Mouse (Mus musculus) cerebellum, postnatal 14 days (tissue): ENCODE measurements around the gene Cyp26c1.
A peak's percentile ranks its signal among the peaks of the same experiment; 100 is the strongest.

Experiments used
- DNase-seq, 2 experiments: peaks; one replicate each; pipeline ENCODE4 v3.0.0; 2021; ENCODE audit warnings: mixed read lengths in 2 of 2

Gene Cyp26c1

DNA sequence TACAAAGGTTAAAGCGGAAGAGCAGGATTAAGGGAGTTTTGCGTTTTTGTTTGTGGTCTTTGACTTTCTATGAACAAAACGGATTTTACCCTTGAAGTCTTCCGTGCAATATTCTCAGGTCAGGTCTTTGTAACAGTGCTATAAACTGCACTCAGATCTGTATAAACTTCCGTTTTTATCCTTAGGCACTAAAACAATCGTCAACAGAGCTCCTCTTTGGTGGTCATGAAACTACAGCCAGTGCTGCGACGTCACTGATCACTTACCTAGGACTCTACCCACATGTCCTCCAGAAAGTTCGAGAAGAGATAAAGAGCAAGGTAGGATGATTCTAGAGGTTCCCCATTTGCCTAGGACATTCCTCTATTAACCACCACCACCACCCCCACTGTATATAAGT lies 14.3 kb downstream of the Cyp26c1 start:
- DNase-seq: no peak

DNA sequence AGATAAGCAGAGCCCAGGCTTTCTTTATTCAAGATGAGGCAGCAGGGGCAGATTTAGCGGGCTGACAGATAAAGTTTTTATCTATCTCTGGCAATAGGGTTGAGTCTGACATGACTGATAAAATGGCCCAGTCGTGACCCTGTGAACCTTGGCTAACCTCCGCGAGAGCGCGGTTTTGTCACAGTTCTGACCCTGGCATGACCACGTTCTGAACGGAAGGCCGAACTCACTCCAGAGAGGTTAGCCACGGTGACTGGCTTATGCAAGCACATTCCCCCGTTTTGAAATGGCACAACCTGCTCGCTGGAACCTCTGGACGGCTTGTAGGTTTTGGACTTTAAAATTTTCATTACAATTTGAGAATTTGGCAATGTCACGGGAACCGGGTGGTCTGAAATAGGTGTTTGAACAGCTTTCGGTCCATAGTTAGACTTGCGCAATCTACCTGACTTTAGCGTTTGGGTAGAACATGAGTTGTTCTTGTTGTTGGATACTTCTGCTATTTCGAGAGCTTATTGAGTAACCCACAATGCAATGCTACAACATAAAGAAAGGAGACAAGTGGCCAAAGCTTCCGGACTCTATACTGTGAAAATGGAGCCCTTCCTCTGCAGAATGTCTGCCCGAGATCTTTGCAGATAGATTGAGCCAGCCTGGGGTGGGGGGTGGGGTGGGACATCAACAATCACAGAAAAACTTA lies 17.1 kb downstream of the Cyp26c1 start:
- DNase-seq: no peak

GRCm38 (mm10) chr19:37703902-37704509 lies 18.6 kb downstream of the Cyp26c1 start:
- DNase-seq: peak; percentile 80 to 87

DNA sequence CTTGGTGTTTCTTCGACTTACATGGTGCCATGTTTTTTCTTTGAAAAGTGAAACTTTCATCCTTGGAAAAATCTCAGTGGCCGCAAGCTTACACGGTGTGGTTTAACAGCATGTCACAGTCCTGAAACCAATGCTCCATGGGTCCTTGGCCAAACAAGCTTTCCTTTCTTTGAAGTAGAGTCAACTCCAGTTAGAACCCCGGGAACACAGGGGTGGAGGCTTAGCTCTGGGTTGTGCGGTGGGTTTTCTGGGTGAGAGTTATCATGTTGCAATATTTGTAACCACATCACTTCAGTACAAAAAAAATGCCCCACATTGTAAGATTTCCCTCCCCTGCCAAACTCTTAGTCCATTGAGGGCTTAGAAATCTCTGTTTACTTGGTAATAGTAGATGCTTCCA lies 20.3 kb downstream of the Cyp26c1 start:
- DNase-seq: no peak

DNA sequence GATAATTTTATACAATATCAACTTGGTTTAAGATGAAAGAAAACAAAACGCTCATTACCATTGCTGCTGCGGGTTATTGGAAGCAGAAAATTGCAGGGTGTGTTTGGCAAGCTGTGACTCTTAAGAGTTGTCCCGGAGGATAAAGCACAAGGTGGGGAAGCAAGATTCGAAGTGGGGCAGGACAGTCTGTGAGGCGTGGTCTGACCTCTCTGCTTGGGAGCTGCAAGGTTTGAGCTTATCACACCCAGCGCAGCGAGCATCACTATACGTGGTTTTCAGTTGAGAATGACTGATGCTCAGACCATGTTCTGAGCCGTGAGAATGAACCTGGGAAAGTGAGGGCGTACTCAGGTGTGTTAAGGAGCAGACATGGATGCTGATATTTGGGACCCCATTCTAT lies 29.3 kb downstream of the Cyp26c1 start:
- DNase-seq: no peak

DNA sequence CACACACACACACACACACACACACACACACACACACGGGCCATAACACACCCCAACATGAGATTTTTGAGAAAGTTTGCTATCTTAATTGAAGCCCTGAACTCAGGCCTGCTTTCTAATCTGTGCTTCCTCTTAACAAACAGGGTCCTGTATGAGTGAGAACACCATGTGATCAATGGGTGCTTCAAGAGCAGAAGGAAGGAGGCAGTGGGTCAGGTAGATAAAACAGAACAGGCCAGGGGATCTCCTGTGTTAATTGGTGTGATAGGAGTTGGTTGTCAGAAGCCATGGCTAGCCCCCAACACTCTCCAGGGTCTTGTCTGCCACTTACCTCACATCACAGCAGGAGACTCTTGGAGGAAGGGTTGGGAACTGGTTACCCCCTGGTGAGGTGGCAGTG lies 30.6 kb downstream of the Cyp26c1 start:
- no peak for DNase-seq

DNA sequence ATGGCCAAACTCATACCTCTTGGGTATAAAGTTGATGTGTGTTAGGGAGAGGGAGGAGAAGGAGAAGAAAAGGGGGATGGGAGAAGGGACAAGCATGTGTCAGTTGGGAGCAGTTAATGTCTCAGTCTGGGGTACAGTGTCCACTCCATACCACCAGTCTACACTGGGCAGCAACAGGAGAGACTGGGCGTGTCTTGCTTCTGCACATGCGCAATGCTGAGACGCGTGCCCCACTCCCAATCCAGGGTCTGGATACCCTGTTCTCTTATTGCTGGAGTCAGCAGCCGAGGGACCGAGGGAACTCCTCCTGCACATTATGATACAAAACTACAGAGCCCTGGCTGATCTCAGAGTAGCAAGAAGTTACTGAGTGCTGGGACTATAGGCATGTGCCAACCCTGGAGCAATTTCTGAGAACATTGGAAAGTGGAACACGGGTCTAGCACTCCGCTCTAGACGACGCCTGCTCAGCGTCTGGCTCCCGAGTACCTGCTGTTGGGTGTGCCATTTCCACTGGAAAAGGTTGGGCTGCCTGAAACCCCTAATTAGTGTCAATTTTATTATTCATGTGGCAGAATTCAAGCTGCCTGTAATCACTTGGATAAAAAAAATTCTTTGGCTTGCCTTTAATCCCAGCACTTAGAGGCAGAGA lies 31.3 kb downstream of the Cyp26c1 start:
- DNase-seq: no peak

- DNase-seq: no peak
Observed at GRCm38 (mm10) chr19:37719166-37719565, 33.8 kb downstream of the Cyp26c1 start.

DNA sequence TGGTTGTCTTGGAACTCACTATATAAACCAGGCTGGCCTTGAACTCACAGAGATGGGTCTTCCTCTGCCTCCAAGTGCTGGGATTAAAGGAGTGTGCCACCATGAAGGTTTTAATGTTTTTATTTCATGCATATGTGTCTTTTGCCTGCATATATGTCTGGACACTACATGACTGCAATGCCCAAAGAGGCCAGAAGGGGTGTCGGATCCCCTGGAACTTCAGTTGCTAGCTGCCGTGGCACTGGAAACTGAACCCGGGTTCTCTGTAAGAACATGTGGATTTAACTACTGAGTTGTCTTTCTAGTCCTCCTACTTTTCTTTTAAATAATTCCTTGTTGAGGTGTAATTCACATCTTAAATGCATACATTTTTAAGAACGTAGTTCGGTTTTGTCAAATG lies 39.2 kb downstream of the Cyp26c1 start:
- DNase-seq: no peak

GRCm38 (mm10) chr19:37726585-37726984 lies 41.2 kb downstream of the Cyp26c1 start:
- peak in 1 of 2 experiments; percentile 26 for DNase-seq

- DNase-seq: no peak
Observed at GRCm38 (mm10) chr19:37727366-37727765, 42.0 kb downstream of the Cyp26c1 start.

GRCm38 (mm10) chr19:37735426-37735825 lies 50.0 kb downstream of the Cyp26c1 start:
- no peak for DNase-seq

- no peak for DNase-seq
Observed at GRCm38 (mm10) chr19:37738575-37738974, 53.2 kb downstream of the Cyp26c1 start.

- DNase-seq: no peak
Observed at GRCm38 (mm10) chr19:37740043-37740442, 54.7 kb downstream of the Cyp26c1 start.
